Mouse (Mus musculus): ENCODE measurements around the gene Nudcd3. TPM values are rescaled to one million over a fixed set of nuclear protein-coding genes. Genes with fewer than 3 reads are reported as not detected.

The Nudcd3 gene
- total and polyA plus RNA-seq, 3 experiments: 30.7 to 82.2 (median 35.6) TPM

DNA sequence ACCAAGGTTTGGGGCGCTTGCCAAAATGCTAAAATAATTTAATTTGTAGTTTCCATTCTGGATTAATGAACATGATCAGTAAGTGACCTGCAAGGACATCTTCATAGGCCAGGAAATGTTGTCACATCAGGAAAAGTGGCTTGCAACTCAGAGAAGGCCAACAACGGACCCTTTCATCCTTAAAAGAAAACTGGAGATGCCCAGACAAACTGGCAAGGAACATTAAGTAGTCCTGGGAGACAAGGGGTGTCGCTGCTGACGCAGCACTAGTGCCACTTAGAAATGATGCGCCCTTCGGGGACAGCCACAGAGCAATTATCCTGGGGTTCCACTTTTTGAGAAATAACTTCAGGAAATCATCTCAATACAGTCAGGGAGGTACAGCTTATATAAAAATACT is 80.2 kb downstream of the Nudcd3 start:
- Histone ChIP-seq H3K9ac (ENCODE audit: insufficient read depth, low read depth) (no peak overlapping the region), H3K4me1 (ENCODE audit: control insufficient read depth in 1 of 2, insufficient read depth in 2 of 2) (peaks cover 0 to 25% of the 10 kb centered on the region in 2 experiments; a peak in 2 of 4 replicates), H3K79me2 (replicated peaks; ENCODE audit: control insufficient read depth, extremely low read depth, insufficient read depth, poor library complexity, severe bottlenecking) (no peaks in the 10 kb centered on the region), H3K9me3 (replicated peaks; ENCODE audit: low read length) (no peaks in the 10 kb centered on the region), H3K36me3 (replicated peaks in 1 of 2; ENCODE audit: control insufficient read depth in 1 of 2, insufficient read depth in 1 of 2, low read length in 1 of 2) (peaks cover 39 to 86% of the 10 kb centered on the region in 2 experiments), H3K27ac (ENCODE audit: insufficient read depth, low read depth) (no peak overlapping the region), H3K27me3 (replicated peaks) (no peaks in the 10 kb centered on the region), H3K4me3 (replicated peaks in 1 of 3; ENCODE audit: low read depth in 2 of 3, low read length in 2 of 3, poor library complexity in 1 of 3) (no peak overlapping the region), H3K4me2 (ENCODE audit: insufficient read depth, low read depth, poor library complexity, severe bottlenecking) (no peak overlapping the region)
- in situ Hi-C loops (cut with MboI; ENCODE audit: low pct_ligation_motif_present, low pct_unique_long_range_greater_than_20kb, low sequenced_read_pairs) (no loop called here), dilution Hi-C loops (cut with MboI; ENCODE audit: extremely low pct_ligation_motif_present, extremely low pct_unique_long_range_greater_than_20kb, low sequenced_read_pairs) (no loop called here)
- DNase-seq (ENCODE audit: extremely low read depth): no peak
- TF ChIP-seq RCOR1 (conservative IDR thresholded peaks at IDR 0.05; ENCODE audit: low read depth, low read length) (no peak), ETS1 (conservative IDR thresholded peaks at IDR 0.05; ENCODE audit: low read depth, low read length) (no peak), HCFC1 (IDR thresholded peaks at IDR 0.05; ENCODE audit: low read depth, low read length) (no peak), NELFE (IDR thresholded peaks at IDR 0.05; ENCODE audit: low read depth, low read length) (no peak), SMC3 (IDR thresholded peaks at IDR 0.05; ENCODE audit: low read depth, low read length) (no peak), MAX (IDR thresholded peaks at IDR 0.05; ENCODE audit: low read length) (no peak), EP300 (IDR thresholded peaks at IDR 0.05; ENCODE audit: low read length) (no peak), SIN3A (IDR thresholded peaks at IDR 0.05; ENCODE audit: low read length) (no peak), USF2 (conservative IDR thresholded peaks at IDR 0.05; ENCODE audit: low read depth, low read length) (no peak), PAX5 (IDR thresholded peaks at IDR 0.05; ENCODE audit: low read length) (no peak), POLR2A (IDR thresholded peaks at IDR 0.05; ENCODE audit: low read depth, low read length) (no peak), ELF1 (IDR thresholded peaks at IDR 0.05; ENCODE audit: low read depth, low read length) (no peak), CHD1 (IDR thresholded peaks at IDR 0.05; ENCODE audit: low read depth, low read length) (no peak), BHLHE40 (IDR thresholded peaks at IDR 0.05; ENCODE audit: low read depth, low read length) (no peak), GABPA (IDR thresholded peaks at IDR 0.05; ENCODE audit: insufficient replicate concordance, low read depth, low read length) (no peak), MAFK (IDR thresholded peaks at IDR 0.05; ENCODE audit: insufficient replicate concordance, low read length) (no peak), RAD21 (IDR thresholded peaks at IDR 0.05; ENCODE audit: low read depth, low read length) (no peak), ZMIZ1 (IDR thresholded peaks at IDR 0.05; ENCODE audit: low read depth, low read length) (no peak)

DNA sequence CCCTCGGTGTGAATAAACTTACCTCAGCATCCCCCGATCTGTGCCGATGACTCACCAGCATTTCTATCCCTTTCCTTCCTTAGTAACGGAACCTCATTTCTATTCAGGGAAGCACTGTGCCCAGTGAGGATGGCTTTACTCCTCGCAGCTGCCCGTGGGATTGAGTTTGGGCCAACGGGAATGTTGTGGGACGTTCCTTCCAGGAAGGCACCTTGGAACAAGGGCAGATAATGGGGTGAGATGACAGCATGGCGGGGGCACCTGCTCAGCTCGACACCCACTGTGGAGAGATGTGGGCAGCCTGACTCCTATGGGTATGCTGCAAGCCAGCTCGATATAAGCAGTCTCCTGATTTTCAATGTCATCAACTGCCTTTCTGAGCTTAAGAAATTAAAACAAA is 80.9 kb downstream of the Nudcd3 start:
- no peaks in the 10 kb centered on the region for H3K9me3 ChIP-seq (replicated peaks; ENCODE audit: low read length)
- H3K4me2 ChIP-seq (ENCODE audit: insufficient read depth, low read depth, poor library complexity, severe bottlenecking): no peak overlapping the region
- dilution Hi-C loops (cut with MboI; ENCODE audit: extremely low pct_ligation_motif_present, extremely low pct_unique_long_range_greater_than_20kb, low sequenced_read_pairs) (no loop called here), in situ Hi-C loops (cut with MboI; ENCODE audit: low pct_ligation_motif_present, low pct_unique_long_range_greater_than_20kb, low sequenced_read_pairs) (no loop called here)
- H3K27ac ChIP-seq (ENCODE audit: insufficient read depth, low read depth): no peak overlapping the region
- H3K36me3 ChIP-seq (replicated peaks in 1 of 2; ENCODE audit: control insufficient read depth in 1 of 2, insufficient read depth in 1 of 2, low read length in 1 of 2): peaks cover 38 to 85% of the 10 kb centered on the region in 2 experiments
- no peak overlapping the region for H3K4me3 ChIP-seq (replicated peaks in 1 of 3; ENCODE audit: low read depth in 2 of 3, low read length in 2 of 3, poor library complexity in 1 of 3)
- H3K79me2 ChIP-seq (replicated peaks; ENCODE audit: control insufficient read depth, extremely low read depth, insufficient read depth, poor library complexity, severe bottlenecking): no peaks in the 10 kb centered on the region
- peaks cover 0 to 23% of the 10 kb centered on the region in 2 experiments; a peak in 2 of 4 replicates for H3K4me1 ChIP-seq (ENCODE audit: control insufficient read depth in 1 of 2, insufficient read depth in 2 of 2)
- no peak overlapping the region for H3K9ac ChIP-seq (ENCODE audit: insufficient read depth, low read depth)
- no peak for DNase-seq (ENCODE audit: extremely low read depth)
- H3K27me3 ChIP-seq (replicated peaks): no peaks in the 10 kb centered on the region
- TF ChIP-seq NRF1 (IDR thresholded peaks at IDR 0.05; ENCODE audit: low read depth, low read length): no peak
- TF ChIP-seq USF1 (IDR thresholded peaks at IDR 0.05; ENCODE audit: low read depth, low read length): no peak
- no peak for TF ChIP-seq ZC3H11A (IDR thresholded peaks at IDR 0.05; ENCODE audit: low read depth, low read length)
- TF ChIP-seq GABPA (IDR thresholded peaks at IDR 0.05; ENCODE audit: insufficient replicate concordance, low read depth, low read length): no peak
- TF ChIP-seq TBP (conservative IDR thresholded peaks at IDR 0.05; ENCODE audit: low read depth, low read length): no peak
- TF ChIP-seq SMC3 (IDR thresholded peaks at IDR 0.05; ENCODE audit: low read depth, low read length): no peak
- TF ChIP-seq CHD2 (IDR thresholded peaks at IDR 0.05; ENCODE audit: low read length): no peak
- no peak for TF ChIP-seq SIN3A (IDR thresholded peaks at IDR 0.05; ENCODE audit: low read length)
- no peak for TF ChIP-seq JUND (conservative IDR thresholded peaks at IDR 0.05; ENCODE audit: low read depth, low read length)
- no peak for TF ChIP-seq NELFE (IDR thresholded peaks at IDR 0.05; ENCODE audit: low read depth, low read length)
- TF ChIP-seq ZKSCAN1 (IDR thresholded peaks at IDR 0.05; ENCODE audit: borderline replicate concordance, low read depth, low read length): no peak
- TF ChIP-seq TCF12 (IDR thresholded peaks at IDR 0.05; ENCODE audit: low read depth, low read length): no peak
- TF ChIP-seq CHD1 (IDR thresholded peaks at IDR 0.05; ENCODE audit: low read depth, low read length): no peak
- TF ChIP-seq ELF1 (IDR thresholded peaks at IDR 0.05; ENCODE audit: low read depth, low read length): no peak
